Mouse (Mus musculus): Measurements from ENCODE around the gene Casc3. TPM values are rescaled to one million over a fixed set of nuclear protein-coding genes. Genes with fewer than 3 reads are reported as not detected.

Casc3 gene
- polyA plus RNA-seq, 1 experiment from 2014 or later = 41.9 TPM

DNA sequence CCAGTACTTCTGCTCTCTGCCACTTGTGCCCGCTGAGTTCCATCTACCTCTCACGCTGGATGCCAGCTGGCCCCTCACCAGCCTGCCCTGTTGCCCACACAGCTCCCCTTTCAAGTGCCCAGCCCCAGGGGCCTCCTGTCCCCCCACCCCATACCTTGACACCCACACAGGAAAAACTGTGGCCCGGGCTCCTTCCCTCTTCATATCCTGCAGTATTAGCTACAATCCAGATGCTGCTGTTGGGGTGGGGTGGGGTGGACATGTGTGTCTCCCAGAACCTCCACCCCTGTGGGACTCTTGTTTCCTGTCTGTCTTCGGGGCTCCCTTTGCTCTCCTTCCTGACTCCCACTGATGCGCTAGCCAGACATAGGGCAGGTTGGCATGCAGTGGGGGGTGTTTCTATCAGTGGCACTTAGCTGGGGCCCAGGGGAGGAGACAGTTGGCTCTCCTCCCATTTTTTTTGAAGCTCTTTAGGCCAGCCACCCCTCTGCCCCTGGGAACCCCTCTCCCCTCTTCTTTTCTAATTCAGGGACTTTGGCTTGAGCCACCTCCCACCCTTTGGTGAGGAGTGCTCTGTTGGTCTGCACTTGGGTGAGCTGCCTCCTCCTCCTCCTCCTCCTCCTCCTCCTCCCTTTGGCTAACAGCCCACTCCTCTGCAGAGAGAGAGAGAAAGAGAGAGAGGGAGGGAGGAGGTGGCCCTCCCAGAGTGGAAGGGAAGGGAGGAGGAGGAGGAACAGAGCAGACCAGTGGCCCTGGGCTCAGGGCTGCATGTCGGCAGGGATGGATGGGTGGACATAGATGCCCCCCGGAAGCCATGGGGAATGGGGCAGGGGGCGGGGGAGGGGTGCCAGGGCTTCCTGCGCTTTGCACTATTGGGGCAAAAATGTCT, 39.0 kb upstream of the Casc3 start:
- DNase-seq (ENCODE audit: low spot score) (no peak), ATAC-seq (replicated peaks; ENCODE audit: insufficient number of reproducible peaks, low FRiP score, low TSS enrichment, low read depth) (no peak)
- 53% methylated on average over 8 of the region's 9 CpGs for WGBS
- no peak overlapping the region for H3K27ac ChIP-seq (replicated peaks; ENCODE audit: low read depth, low read length)
- peaks cover 5% of the 10 kb centered on the region for H3K36me3 ChIP-seq (replicated peaks; ENCODE audit: control insufficient read depth, insufficient read depth, low read depth, low read length)
- H3K27me3 ChIP-seq (ENCODE audit: control insufficient read depth, insufficient read depth, low read length) = no peaks in the 10 kb centered on the region
- no peaks in the 10 kb centered on the region for H3K9me3 ChIP-seq (replicated peaks; ENCODE audit: control insufficient read depth, low read length)
- no peak overlapping the region for H3K4me3 ChIP-seq (ENCODE audit: low read depth, low read length)
- peaks cover 15% of the 10 kb centered on the region; the same call in 1 of the 2 replicates for H3K4me1 ChIP-seq (ENCODE audit: control insufficient read depth, insufficient read depth, low read length)
- H3K9ac ChIP-seq (replicated peaks; ENCODE audit: low read length) = peak overlapping the region; percentile 13; the same call in 1 of the 2 replicates
- no peak overlapping the region for H3K4me2 ChIP-seq (ENCODE audit: low read depth, low read length)

DNA sequence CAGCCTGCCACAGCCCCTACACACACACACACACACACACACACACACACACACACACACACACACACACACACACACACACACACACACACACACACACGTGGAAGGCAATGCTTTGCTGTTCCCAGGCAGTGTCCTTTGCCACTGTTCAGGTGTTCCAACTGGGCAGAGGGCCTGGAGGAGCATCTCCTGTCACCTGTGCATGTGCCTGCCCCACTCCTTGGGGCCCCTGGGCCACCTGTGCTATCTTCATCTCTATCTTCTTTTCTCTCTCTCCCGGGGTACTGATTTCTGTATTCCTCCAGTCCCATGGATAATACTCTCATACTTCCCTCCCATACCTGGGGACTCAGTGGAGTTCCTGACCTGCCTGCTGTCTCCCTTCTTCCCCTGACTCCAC, 38.4 kb upstream of the Casc3 start:
- no peak overlapping the region for H3K4me3 ChIP-seq (ENCODE audit: low read depth, low read length)
- no peak for DNase-seq (ENCODE audit: low spot score)

DNA sequence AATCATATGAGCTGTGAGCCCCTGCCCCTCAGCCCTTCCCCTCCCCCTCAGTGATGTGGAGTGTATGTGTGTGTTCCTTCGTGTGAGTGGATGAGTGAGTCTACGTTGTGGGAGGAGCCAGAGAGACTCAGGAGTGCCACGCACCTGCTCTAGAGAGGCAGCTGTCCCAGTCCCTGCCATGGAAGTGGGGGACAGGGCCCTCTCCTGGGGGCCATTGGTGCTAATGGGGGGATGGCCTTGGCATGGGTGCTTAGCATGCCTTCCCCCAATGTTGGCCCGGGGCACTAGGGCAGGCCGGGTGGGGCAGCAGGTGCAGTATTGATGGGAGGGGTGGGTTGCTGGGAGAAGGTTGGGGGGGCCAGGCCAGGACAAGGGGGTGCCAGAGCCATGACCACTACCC, 37.9 kb upstream of the Casc3 start:
- H3K4me2 ChIP-seq (ENCODE audit: low read depth, low read length) = no peak overlapping the region

More for the DNA sequence above, 38.4 kb upstream of the Casc3 start:
- Histone ChIP-seq H3K4me2 (ENCODE audit: low read depth, low read length) (no peak overlapping the region), H3K4me1 (ENCODE audit: control insufficient read depth, insufficient read depth, low read length) (peaks cover 15% of the 10 kb centered on the region; the same call in 1 of the 2 replicates), H3K9me3 (replicated peaks; ENCODE audit: control insufficient read depth, low read length) (no peaks in the 10 kb centered on the region), H3K27ac (replicated peaks; ENCODE audit: low read depth, low read length) (no peak overlapping the region), H3K36me3 (replicated peaks; ENCODE audit: control insufficient read depth, insufficient read depth, low read depth, low read length) (peaks cover 5% of the 10 kb centered on the region), H3K27me3 (ENCODE audit: control insufficient read depth, insufficient read depth, low read length) (no peaks in the 10 kb centered on the region), H3K9ac (replicated peaks; ENCODE audit: low read length) (no peak overlapping the region)
- no peak for ATAC-seq (replicated peaks; ENCODE audit: insufficient number of reproducible peaks, low FRiP score, low TSS enrichment, low read depth)
- 41% methylated on average over 2 of the region's 2 CpGs for WGBS

DNA sequence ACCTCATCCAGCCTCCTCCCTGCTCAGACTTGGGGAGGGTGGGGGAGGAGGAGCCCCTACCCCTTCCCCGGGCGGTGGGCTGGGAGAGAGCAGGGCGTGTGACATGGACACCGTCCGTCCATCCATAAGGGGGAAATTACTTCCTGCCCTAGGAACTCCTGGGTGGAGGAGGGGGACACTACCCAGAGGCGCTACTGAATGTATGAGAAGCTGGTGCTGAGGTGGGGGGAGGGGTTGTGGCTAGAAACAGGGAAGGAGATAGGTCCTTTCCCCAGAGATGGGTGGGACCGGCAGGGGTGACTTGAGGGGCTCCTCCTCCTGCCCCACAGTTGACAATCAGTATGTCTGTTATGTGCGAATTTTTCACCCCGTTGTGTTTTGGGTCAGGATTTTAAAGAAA, 37.4 kb upstream of the Casc3 start:
- ATAC-seq (replicated peaks; ENCODE audit: insufficient number of reproducible peaks, low FRiP score, low TSS enrichment, low read depth) = 0 out of 2 replicates have a peak, but pooled peaks have one; percentile 17
- no peak overlapping the region for H3K27ac ChIP-seq (replicated peaks; ENCODE audit: low read depth, low read length)

More for the DNA sequence above, 37.9 kb upstream of the Casc3 start:
- Histone ChIP-seq H3K27ac (replicated peaks; ENCODE audit: low read depth, low read length) (no peak overlapping the region), H3K4me3 (ENCODE audit: low read depth, low read length) (no peak overlapping the region), H3K4me1 (ENCODE audit: control insufficient read depth, insufficient read depth, low read length) (peaks cover 15% of the 10 kb centered on the region; the same call in 1 of the 2 replicates), H3K9me3 (replicated peaks; ENCODE audit: control insufficient read depth, low read length) (no peaks in the 10 kb centered on the region), H3K27me3 (ENCODE audit: control insufficient read depth, insufficient read depth, low read length) (no peaks in the 10 kb centered on the region), H3K9ac (replicated peaks; ENCODE audit: low read length) (no peak overlapping the region), H3K36me3 (replicated peaks; ENCODE audit: control insufficient read depth, insufficient read depth, low read depth, low read length) (peaks cover 3% of the 10 kb centered on the region)
- 52% methylated on average over 5 of the region's 5 CpGs for WGBS
- no peak for DNase-seq (ENCODE audit: low spot score)
- peak; percentile 40; the same call in 1 of the 2 replicates for ATAC-seq (replicated peaks; ENCODE audit: insufficient number of reproducible peaks, low FRiP score, low TSS enrichment, low read depth)

DNA sequence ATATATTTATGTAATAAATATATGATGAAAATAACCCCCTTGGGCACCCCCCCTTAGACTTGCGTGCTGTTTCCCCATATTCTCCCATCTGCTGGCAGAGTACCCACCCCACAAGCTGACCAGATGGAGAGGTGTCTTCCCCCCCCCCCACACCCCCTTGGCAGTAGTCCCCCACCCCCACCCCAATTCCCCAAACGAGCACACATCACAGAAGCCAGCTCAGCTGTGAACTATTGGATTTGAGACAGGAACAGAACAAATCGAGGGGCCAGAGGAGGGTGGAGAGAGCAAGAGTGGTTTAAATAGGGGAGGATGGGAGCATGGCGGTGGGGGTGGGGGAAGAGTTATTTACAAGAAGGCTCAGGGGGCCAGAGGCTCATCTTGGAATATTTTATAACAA, 37.0 kb upstream of the Casc3 start:
- Histone ChIP-seq H3K4me1 (ENCODE audit: control insufficient read depth, insufficient read depth, low read length) (peaks cover 15% of the 10 kb centered on the region; the same call in 1 of the 2 replicates), H3K36me3 (replicated peaks; ENCODE audit: control insufficient read depth, insufficient read depth, low read depth, low read length) (peaks cover 3% of the 10 kb centered on the region; the same call in 1 of the 2 replicates), H3K27me3 (ENCODE audit: control insufficient read depth, insufficient read depth, low read length) (no peaks in the 10 kb centered on the region), H3K4me2 (ENCODE audit: low read depth, low read length) (peak overlapping the region; percentile 36), H3K27ac (replicated peaks; ENCODE audit: low read depth, low read length) (0 out of 2 replicates have a peak overlapping the region, but pooled peaks have one; percentile 35), H3K9ac (replicated peaks; ENCODE audit: low read length) (no peak overlapping the region; the same call in 1 of the 2 replicates), H3K4me3 (ENCODE audit: low read depth, low read length) (no peak overlapping the region), H3K9me3 (replicated peaks; ENCODE audit: control insufficient read depth, low read length) (no peaks in the 10 kb centered on the region)
- DNase-seq (ENCODE audit: low spot score) = no peak
- no peak for ATAC-seq (replicated peaks; ENCODE audit: insufficient number of reproducible peaks, low FRiP score, low TSS enrichment, low read depth)
- WGBS = 26% methylated on average over 4 of the region's 4 CpGs

More for the DNA sequence above, 37.4 kb upstream of the Casc3 start:
- Histone ChIP-seq H3K4me1 (ENCODE audit: control insufficient read depth, insufficient read depth, low read length) (peaks cover 15% of the 10 kb centered on the region; the same call in 1 of the 2 replicates), H3K4me2 (ENCODE audit: low read depth, low read length) (no peak overlapping the region), H3K36me3 (replicated peaks; ENCODE audit: control insufficient read depth, insufficient read depth, low read depth, low read length) (peaks cover 3% of the 10 kb centered on the region; the same call in 1 of the 2 replicates), H3K9me3 (replicated peaks; ENCODE audit: control insufficient read depth, low read length) (no peaks in the 10 kb centered on the region), H3K4me3 (ENCODE audit: low read depth, low read length) (no peak overlapping the region), H3K27me3 (ENCODE audit: control insufficient read depth, insufficient read depth, low read length) (no peaks in the 10 kb centered on the region), H3K9ac (replicated peaks; ENCODE audit: low read length) (no peak overlapping the region)
- peak; percentile 58 for DNase-seq (ENCODE audit: low spot score)
- WGBS = 14% methylated on average over 9 of the region's 9 CpGs

DNA sequence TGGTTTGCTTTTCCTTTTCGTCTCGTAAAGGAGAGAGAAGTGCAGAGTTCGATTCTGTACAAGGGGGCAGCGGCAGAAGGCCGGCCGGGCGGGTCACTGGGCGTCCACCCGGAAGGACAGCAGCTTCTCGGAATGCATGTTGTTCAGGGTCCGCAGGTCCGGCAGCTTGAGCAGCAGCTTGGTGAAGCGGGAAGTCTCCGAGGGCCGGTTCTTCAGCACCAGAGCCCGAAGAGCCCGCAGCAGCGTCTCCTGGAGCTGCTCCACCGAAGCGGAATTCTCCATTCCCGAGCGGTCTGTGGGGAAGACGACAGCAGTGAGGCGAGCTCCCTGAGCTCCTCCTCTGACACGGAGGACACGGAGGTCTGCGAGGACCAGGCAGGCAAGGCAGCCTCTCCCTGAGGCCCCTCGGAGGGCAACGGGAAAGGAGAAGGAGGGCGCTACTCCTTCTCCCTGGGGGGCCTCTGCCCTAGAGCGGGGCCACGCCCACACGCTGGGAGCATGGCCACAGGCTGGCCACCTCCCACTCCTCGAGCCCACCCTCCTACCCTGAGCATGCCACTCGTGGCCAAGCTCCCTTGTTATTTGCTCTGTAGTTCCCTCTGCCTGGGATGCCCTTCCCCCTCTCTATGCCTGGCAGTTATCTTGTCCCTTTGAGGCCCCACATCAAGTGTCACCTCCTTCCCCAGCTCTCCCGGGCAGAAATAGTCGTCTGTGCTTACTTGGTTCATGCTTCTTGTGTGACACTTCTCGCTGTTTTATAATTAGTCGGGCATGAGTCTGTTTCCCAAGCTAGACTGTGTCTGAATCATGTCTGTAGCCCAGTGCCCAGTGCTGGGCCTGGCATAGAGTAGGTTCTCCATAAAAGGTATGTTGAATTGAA, 36.3 kb upstream of the Casc3 start:
- H3K9me3 ChIP-seq (replicated peaks; ENCODE audit: control insufficient read depth, low read length) = no peaks in the 10 kb centered on the region
- peaks cover 17% of the 10 kb centered on the region; the same call in 1 of the 2 replicates for H3K4me1 ChIP-seq (ENCODE audit: control insufficient read depth, insufficient read depth, low read length)
- DNase-seq (ENCODE audit: low spot score) (no peak), ATAC-seq (replicated peaks; ENCODE audit: insufficient number of reproducible peaks, low FRiP score, low TSS enrichment, low read depth) (no peak)
- peak overlapping the region; percentile 36 for H3K4me2 ChIP-seq (ENCODE audit: low read depth, low read length)
- H3K4me3 ChIP-seq (ENCODE audit: low read depth, low read length) = peak overlapping the region; percentile 12; the same call in 1 of the 2 replicates
- H3K27me3 ChIP-seq (ENCODE audit: control insufficient read depth, insufficient read depth, low read length) = no peaks in the 10 kb centered on the region
- H3K9ac ChIP-seq (replicated peaks; ENCODE audit: low read length) = peak overlapping the region; percentile 41
- 27% methylated on average over 39 of the region's 39 CpGs for WGBS
- H3K27ac ChIP-seq (replicated peaks; ENCODE audit: low read depth, low read length) = 0 out of 2 replicates have a peak overlapping the region, but pooled peaks have one; percentile 35
- no peaks in the 10 kb centered on the region; the same call in 1 of the 2 replicates for H3K36me3 ChIP-seq (replicated peaks; ENCODE audit: control insufficient read depth, insufficient read depth, low read depth, low read length)

DNA sequence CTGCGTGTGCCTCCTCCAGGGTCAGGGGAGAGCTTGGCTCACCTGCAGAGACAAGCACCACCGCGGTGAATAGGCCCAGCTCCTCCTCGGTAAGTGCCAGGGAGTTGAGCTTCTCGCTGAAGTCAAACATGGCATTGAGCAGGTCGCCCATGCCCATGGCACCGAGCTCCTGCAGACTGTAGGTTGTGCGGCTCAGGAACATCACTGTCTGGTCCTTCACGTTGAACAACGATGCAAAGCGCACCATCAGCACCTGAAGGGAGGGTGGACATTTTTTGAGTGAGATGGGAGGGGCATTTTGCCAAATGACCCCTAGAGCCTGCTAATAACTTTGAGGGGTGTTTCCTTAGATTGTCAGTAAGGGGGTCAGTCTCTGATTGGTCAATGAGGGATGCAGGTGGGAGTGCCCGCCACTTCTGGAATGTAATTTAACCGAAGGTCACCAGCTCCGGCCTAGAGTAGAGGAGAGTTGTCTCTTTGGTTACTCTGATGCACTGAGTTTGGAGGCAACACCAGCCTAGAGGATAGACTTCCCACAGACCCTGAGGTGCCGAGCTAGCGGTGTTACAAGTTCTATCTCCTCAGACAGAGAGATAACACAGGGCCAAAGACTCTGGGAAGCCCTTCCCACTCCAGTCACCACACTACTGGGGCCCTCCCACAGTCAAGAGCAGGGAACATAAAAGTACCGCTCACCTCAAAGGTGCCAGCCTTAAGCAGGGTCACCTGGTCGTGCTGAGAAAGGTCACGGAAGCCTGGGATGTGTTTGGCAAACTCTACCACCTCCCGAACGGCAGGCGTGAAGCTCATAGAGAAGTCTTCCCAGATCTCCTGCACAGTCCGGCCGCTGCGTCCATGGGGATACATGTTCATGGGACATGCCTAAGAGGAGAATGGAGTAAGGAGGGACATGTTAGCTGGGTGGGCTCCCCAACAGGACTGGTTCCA, 35.4 kb upstream of the Casc3 start:
- WGBS = 88% methylated on average over 25 of the region's 25 CpGs
- no peak overlapping the region for H3K4me3 ChIP-seq (ENCODE audit: low read depth, low read length)
- H3K27ac ChIP-seq (replicated peaks; ENCODE audit: low read depth, low read length) = no peak overlapping the region
- H3K9me3 ChIP-seq (replicated peaks; ENCODE audit: control insufficient read depth, low read length) = no peaks in the 10 kb centered on the region
- no peak overlapping the region for H3K4me2 ChIP-seq (ENCODE audit: low read depth, low read length)
- H3K36me3 ChIP-seq (replicated peaks; ENCODE audit: control insufficient read depth, insufficient read depth, low read depth, low read length) = no peaks in the 10 kb centered on the region; the same call in 1 of the 2 replicates
- H3K4me1 ChIP-seq (ENCODE audit: control insufficient read depth, insufficient read depth, low read length) = peaks cover 23% of the 10 kb centered on the region
- ATAC-seq (replicated peaks; ENCODE audit: insufficient number of reproducible peaks, low FRiP score, low TSS enrichment, low read depth) (no peak), DNase-seq (ENCODE audit: low spot score) (no peak)
- H3K9ac ChIP-seq (replicated peaks; ENCODE audit: low read length) = no peak overlapping the region
- H3K27me3 ChIP-seq (ENCODE audit: control insufficient read depth, insufficient read depth, low read length) = no peaks in the 10 kb centered on the region

All from embryonic facial prominence, embryonic 11.5 days (tissue).